Mouse (Mus musculus) heart, embryonic 12.5 days (tissue): ENCODE data around the gene Gm28490. TPM values are rescaled to one million over a fixed set of nuclear protein-coding genes. Genes with fewer than 3 reads are reported as not detected.
"Not testable (repeated sequence)": the region's sequence is repeated elsewhere in the genome, so short reads cannot be mapped to it uniquely, and the experiment has no call there.

Experiments used
- ATAC-seq: fragments of 200-750 bp; cut with Nextera tagmentation; 2 replicates; pipeline ENCODE4 v1.8.0; 2017; ENCODE audit warnings: moderate TSS enrichment, moderate library complexity; ENCODE audit not compliant: insufficient number of reproducible peaks, low FRiP score
- H3K27ac ChIP-seq: fragments of 300-500 bp; sonication (generic); 2 replicates; pipeline ENCODE4 v1.5.1; 2016; ENCODE audit warnings: mild to moderate bottlenecking, moderate library complexity; ENCODE audit not compliant: poor library complexity, severe bottlenecking
- H3K27me3 ChIP-seq: fragments of 300-500 bp; sonication (generic); replicated peaks from 2 replicates; pipeline ENCODE4 v1.6.1; 2016; ENCODE audit warnings: mild to moderate bottlenecking, moderate library complexity
- H3K36me3 ChIP-seq: fragments of 300-500 bp; sonication (generic); 2 replicates; pipeline ENCODE4 v1.6.1; 2016; ENCODE audit warnings: mild to moderate bottlenecking, moderate library complexity
- H3K4me1 ChIP-seq: fragments of 300-500 bp; sonication (generic); replicated peaks from 2 replicates; pipeline ENCODE4 v1.6.1; 2016; ENCODE audit warnings: mild to moderate bottlenecking
- H3K4me2 ChIP-seq: fragments of 300-500 bp; sonication (generic); 2 replicates; pipeline ENCODE4 v1.6.1; 2016; ENCODE audit warnings: mild to moderate bottlenecking, moderate library complexity
- H3K4me3 ChIP-seq: fragments of 300-500 bp; sonication (generic); 2 replicates; pipeline ENCODE4 v1.5.1; 2016; ENCODE audit warnings: mild to moderate bottlenecking
- H3K9ac ChIP-seq: fragments of 300-500 bp; sonication (generic); 2 replicates; pipeline ENCODE4 v1.6.1; 2016; ENCODE audit warnings: mild to moderate bottlenecking, moderate library complexity
- H3K9me3 ChIP-seq: fragments of 300-500 bp; sonication (generic); replicated peaks from 2 replicates; pipeline ENCODE4 v1.6.1; 2016; ENCODE audit warnings: mild to moderate bottlenecking, moderate library complexity
- WGBS: fragments of 180-500 bp; shearing (Covaris S2); methylation state at CpG from one replicate; pipeline ENCODE4 v1.1.7; 2016; 5-methylcytosine and 5-hydroxymethylcytosine counted together
- polyA plus RNA-seq: library from polyadenylated mRNA; unstranded; fragments of >200 nt; fragmentation: Nextera tagmentation; extraction: Ambion mirVana; gene quantifications from 2 replicates; pipeline ENCODE4 v1.2.1, GENCODE M21; 2016

Gm28490 gene
- not detected in 2 replicates for polyA plus RNA-seq

- not testable (repeated sequence) for H3K9ac ChIP-seq, H3K27me3 ChIP-seq, H3K4me3 ChIP-seq, H3K4me2 ChIP-seq, H3K27ac ChIP-seq, ATAC-seq, H3K36me3 ChIP-seq, H3K4me1 ChIP-seq, H3K9me3 ChIP-seq
- WGBS = no CpG with 5 or more reads among the region's 8 CpGs
Measured at GRCm38 (mm10) chrY:31634656-31635055, at the start of gene Gm28490. TSS of gene Gm28490 (minus strand) at chrY:31634756.
